Mouse (Mus musculus): ENCODE measurements around the gene Ikzf3. TPM values are rescaled to one million over a fixed set of nuclear protein-coding genes. Genes with fewer than 3 reads are reported as not detected.

Gene Ikzf3
- polyA plus RNA-seq, 1 experiment: 104 TPM

GRCm38 (mm10) chr11:98449921-98450771 is 95.7 kb downstream of the Ikzf3 start:
- H3K27me3 ChIP-seq (ENCODE audit: control insufficient read depth, insufficient read depth, low read length): no peaks in the 10 kb centered on the region
- no peak overlapping the region for H3K27ac ChIP-seq (ENCODE audit: insufficient read depth, low read length)
- no peak for DNase-seq (ENCODE audit: low read depth in 1 of 2, low spot score in 2 of 2)
- no peak overlapping the region for H3K4me3 ChIP-seq (ENCODE audit: extremely low read depth, insufficient read depth, insufficient read length)
- 85% methylated on average over 20 of the region's 20 CpGs for WGBS
- H3K4me1 ChIP-seq (ENCODE audit: control insufficient read depth, insufficient read depth, insufficient read length): peaks cover 21% of the 10 kb centered on the region; the same call in 1 of the 2 replicates
- no peaks in the 10 kb centered on the region for H3K36me3 ChIP-seq (ENCODE audit: control insufficient read depth, insufficient read depth, low read length)
- TF ChIP-seq CTCF (IDR thresholded peaks at IDR 0.05; ENCODE audit: extremely low read depth, insufficient read depth, insufficient read length, insufficient replicate concordance) (no peak), POLR2A (IDR thresholded peaks at IDR 0.05; ENCODE audit: low read depth, low read length) (no peak)

- no peak for TF ChIP-seq POLR2A (IDR thresholded peaks at IDR 0.05; ENCODE audit: low read depth, low read length)
- TF ChIP-seq CTCF (IDR thresholded peaks at IDR 0.05; ENCODE audit: extremely low read depth, insufficient read depth, insufficient read length, insufficient replicate concordance): no peak
- WGBS: 93% methylated on average over 3 of the region's 3 CpGs
- no peak overlapping the region for H3K4me3 ChIP-seq (ENCODE audit: extremely low read depth, insufficient read depth, insufficient read length)
- no peaks in the 10 kb centered on the region for H3K27me3 ChIP-seq (ENCODE audit: control insufficient read depth, insufficient read depth, low read length)
- DNase-seq (ENCODE audit: low read depth in 1 of 2, low spot score in 2 of 2): no peak
- peaks cover 21% of the 10 kb centered on the region; the same call in 1 of the 2 replicates for H3K4me1 ChIP-seq (ENCODE audit: control insufficient read depth, insufficient read depth, insufficient read length)
- H3K27ac ChIP-seq (ENCODE audit: insufficient read depth, low read length): no peak overlapping the region
- H3K36me3 ChIP-seq (ENCODE audit: control insufficient read depth, insufficient read depth, low read length): no peaks in the 10 kb centered on the region
Observed at GRCm38 (mm10) chr11:98449419-98449818, 96.4 kb downstream of the Ikzf3 start.

- TF ChIP-seq POLR2A (IDR thresholded peaks at IDR 0.05; ENCODE audit: low read depth, low read length) (no peak), CTCF (IDR thresholded peaks at IDR 0.05; ENCODE audit: extremely low read depth, insufficient read depth, insufficient read length, insufficient replicate concordance) (no peak)
- Histone ChIP-seq H3K27ac (ENCODE audit: insufficient read depth, low read length) (no peak overlapping the region), H3K4me1 (ENCODE audit: control insufficient read depth, insufficient read depth, insufficient read length) (peaks cover 21% of the 10 kb centered on the region; the same call in 1 of the 2 replicates), H3K27me3 (ENCODE audit: control insufficient read depth, insufficient read depth, low read length) (no peaks in the 10 kb centered on the region), H3K36me3 (ENCODE audit: control insufficient read depth, insufficient read depth, low read length) (no peaks in the 10 kb centered on the region), H3K4me3 (ENCODE audit: extremely low read depth, insufficient read depth, insufficient read length) (no peak overlapping the region)
- 57% methylated on average over 13 of the region's 13 CpGs for WGBS
- DNase-seq (ENCODE audit: low read depth in 1 of 2, low spot score in 2 of 2): no peak
Observed at GRCm38 (mm10) chr11:98448191-98448790, 97.5 kb downstream of the Ikzf3 start.

- H3K4me1 ChIP-seq (ENCODE audit: control insufficient read depth, insufficient read depth, insufficient read length): peaks cover 21% of the 10 kb centered on the region; the same call in 1 of the 2 replicates
- 51% methylated on average over 7 of the region's 7 CpGs for WGBS
- no peak for TF ChIP-seq CTCF (IDR thresholded peaks at IDR 0.05; ENCODE audit: extremely low read depth, insufficient read depth, insufficient read length, insufficient replicate concordance)
- H3K36me3 ChIP-seq (ENCODE audit: control insufficient read depth, insufficient read depth, low read length): no peaks in the 10 kb centered on the region
- no peak overlapping the region for H3K4me3 ChIP-seq (ENCODE audit: extremely low read depth, insufficient read depth, insufficient read length)
- H3K27me3 ChIP-seq (ENCODE audit: control insufficient read depth, insufficient read depth, low read length): no peaks in the 10 kb centered on the region
- H3K27ac ChIP-seq (ENCODE audit: insufficient read depth, low read length): no peak overlapping the region
- no peak for DNase-seq (ENCODE audit: low read depth in 1 of 2, low spot score in 2 of 2)
Observed at GRCm38 (mm10) chr11:98447475-98447834, 98.4 kb downstream of the Ikzf3 start.

GRCm38 (mm10) chr11:98446562-98447474 is 99.0 kb downstream of the Ikzf3 start:
- WGBS: 29% methylated on average over 33 of the region's 33 CpGs
- no peaks in the 10 kb centered on the region for H3K36me3 ChIP-seq (ENCODE audit: control insufficient read depth, insufficient read depth, low read length)
- TF ChIP-seq POLR2A (IDR thresholded peaks at IDR 0.05; ENCODE audit: low read depth, low read length): no peak
- TF ChIP-seq CTCF (IDR thresholded peaks at IDR 0.05; ENCODE audit: extremely low read depth, insufficient read depth, insufficient read length, insufficient replicate concordance): no peak
- no peaks in the 10 kb centered on the region for H3K27me3 ChIP-seq (ENCODE audit: control insufficient read depth, insufficient read depth, low read length)
- H3K4me1 ChIP-seq (ENCODE audit: control insufficient read depth, insufficient read depth, insufficient read length): peaks cover 21% of the 10 kb centered on the region; the same call in 1 of the 2 replicates
- DNase-seq (ENCODE audit: low read depth in 1 of 2, low spot score in 2 of 2): no peak
- H3K27ac ChIP-seq (ENCODE audit: insufficient read depth, low read length): no peak overlapping the region
- H3K4me3 ChIP-seq (ENCODE audit: extremely low read depth, insufficient read depth, insufficient read length): no peak overlapping the region

GRCm38 (mm10) chr11:98446213-98446561 is 99.6 kb downstream of the Ikzf3 start, which contains the start of gene Grb7:
Gene Grb7 (plus strand): TSS chr11:98446394.
- Histone ChIP-seq H3K27ac (ENCODE audit: insufficient read depth, low read length) (no peak within 1 kb of the TSS), H3K4me3 (ENCODE audit: extremely low read depth, insufficient read depth, insufficient read length) (no peak within 1 kb of the TSS), H3K4me1 (ENCODE audit: control insufficient read depth, insufficient read depth, insufficient read length) (peaks cover 21% of the 10 kb centered on the region; the same call in 1 of the 2 replicates), H3K36me3 (ENCODE audit: control insufficient read depth, insufficient read depth, low read length) (no peaks in the 10 kb centered on the region), H3K27me3 (ENCODE audit: control insufficient read depth, insufficient read depth, low read length) (no peaks in the 10 kb centered on the region)
- no peak for DNase-seq (ENCODE audit: low read depth in 1 of 2, low spot score in 2 of 2)
- WGBS: 37% methylated on average over 5 of the region's 5 CpGs
- TF ChIP-seq POLR2A (IDR thresholded peaks at IDR 0.05; ENCODE audit: low read depth, low read length): no peak
- no peak for TF ChIP-seq CTCF (IDR thresholded peaks at IDR 0.05; ENCODE audit: extremely low read depth, insufficient read depth, insufficient read length, insufficient replicate concordance)

Measured in spleen, adult 2 months (tissue).